Mouse (Mus musculus): Measurements from ENCODE around the gene Pip5kl1. TPM values are rescaled to one million over a fixed set of nuclear protein-coding genes. Genes with fewer than 3 reads are reported as not detected.
A peak's percentile ranks its signal among the peaks of the same experiment; 100 is the strongest.

Pip5kl1 gene
- polyA plus RNA-seq, 1 experiment from 2014 or later = 0.94 TPM

GRCm38 (mm10) chr2:32629276-32629976, 54.8 kb downstream of the Pip5kl1 start:
- 0 out of 2 replicates have a peak overlapping the region, but pooled peaks have one; percentile 4 for H3K4me3 ChIP-seq (replicated peaks)
- H3K36me3 ChIP-seq = no peaks in the 10 kb centered on the region
- H3K4me1 ChIP-seq = peaks cover 70% of the 10 kb centered on the region
- ATAC-seq (ENCODE audit: insufficient number of reproducible peaks, low FRiP score, low TSS enrichment, low read depth) = peak; percentile 25; the same call in 1 of the 2 replicates
- H3K27ac ChIP-seq (replicated peaks) = peak overlapping the region; percentile 84
- peak overlapping the region; percentile 19 for H3K4me2 ChIP-seq (replicated peaks)
- H3K9ac ChIP-seq = no peak overlapping the region
- H3K27me3 ChIP-seq = no peaks in the 10 kb centered on the region
- no peaks in the 10 kb centered on the region for H3K9me3 ChIP-seq (replicated peaks)
- 41% methylated on average over 9 of the region's 9 CpGs for WGBS

GRCm38 (mm10) chr2:32630036-32630435, 55.4 kb downstream of the Pip5kl1 start:
- WGBS = 76% methylated on average over 8 of the region's 9 CpGs
- Histone ChIP-seq H3K9me3 (replicated peaks) (no peaks in the 10 kb centered on the region), H3K27ac (replicated peaks) (no peak overlapping the region), H3K36me3 (no peaks in the 10 kb centered on the region), H3K4me2 (replicated peaks) (no peak overlapping the region), H3K27me3 (no peaks in the 10 kb centered on the region), H3K4me1 (peaks cover 69% of the 10 kb centered on the region), H3K9ac (no peak overlapping the region), H3K4me3 (replicated peaks) (no peak overlapping the region)
- ATAC-seq (ENCODE audit: insufficient number of reproducible peaks, low FRiP score, low TSS enrichment, low read depth) = no peak

GRCm38 (mm10) chr2:32631046-32631445, 56.4 kb downstream of the Pip5kl1 start:
- no peak overlapping the region for H3K27ac ChIP-seq (replicated peaks)
- H3K9ac ChIP-seq = no peak overlapping the region
- H3K36me3 ChIP-seq = no peaks in the 10 kb centered on the region
- WGBS = 84% methylated on average over 10 of the region's 10 CpGs
- no peaks in the 10 kb centered on the region for H3K27me3 ChIP-seq
- H3K4me2 ChIP-seq (replicated peaks) = no peak overlapping the region
- no peaks in the 10 kb centered on the region for H3K9me3 ChIP-seq (replicated peaks)
- no peak for ATAC-seq (ENCODE audit: insufficient number of reproducible peaks, low FRiP score, low TSS enrichment, low read depth)
- peaks cover 59% of the 10 kb centered on the region for H3K4me1 ChIP-seq
- H3K4me3 ChIP-seq (replicated peaks) = no peak overlapping the region

- Histone ChIP-seq H3K4me2 (replicated peaks) (no peak overlapping the region), H3K4me1 (peaks cover 51% of the 10 kb centered on the region), H3K4me3 (replicated peaks) (no peak overlapping the region), H3K27me3 (no peaks in the 10 kb centered on the region), H3K27ac (replicated peaks) (no peak overlapping the region), H3K9me3 (replicated peaks) (no peaks in the 10 kb centered on the region), H3K36me3 (no peaks in the 10 kb centered on the region), H3K9ac (no peak overlapping the region)
- ATAC-seq (ENCODE audit: insufficient number of reproducible peaks, low FRiP score, low TSS enrichment, low read depth) = no peak; the same call in 1 of the 2 replicates
- WGBS = 42% methylated on average over 7 of the region's 7 CpGs
Measured at GRCm38 (mm10) chr2:32631737-32632394, 57.3 kb downstream of the Pip5kl1 start.

Other genes with a start within 250 kb of the Pip5kl1 start
- 54.6 and 57.3 TPM in 2 replicates for gene Ciz1, start 222.5 kb upstream of the Pip5kl1 start, polyA plus RNA-seq (2015; fragmentation: Nextera tagmentation; extraction: Ambion mirVana)
- gene Dnm1, start 221.5 kb upstream of the Pip5kl1 start, polyA plus RNA-seq (2015; fragmentation: Nextera tagmentation; extraction: Ambion mirVana) = 30.7 and 31.5 TPM in 2 replicates
- 71.6 and 71.9 TPM in 2 replicates for gene 1110008P14Rik, start 192.9 kb upstream of the Pip5kl1 start, polyA plus RNA-seq (2015; fragmentation: Nextera tagmentation; extraction: Ambion mirVana)
- 5.6 and 6.5 TPM in 2 replicates for gene Lcn2, start 186.5 kb upstream of the Pip5kl1 start, polyA plus RNA-seq (2015; fragmentation: Nextera tagmentation; extraction: Ambion mirVana)
- 28.3 and 29.8 TPM in 2 replicates for gene Ptges2, start 178.9 kb upstream of the Pip5kl1 start, polyA plus RNA-seq (2015; fragmentation: Nextera tagmentation; extraction: Ambion mirVana)
- gene Naif1, start 124.3 kb upstream of the Pip5kl1 start, polyA plus RNA-seq (2015; fragmentation: Nextera tagmentation; extraction: Ambion mirVana) = 6.2 and 6.5 TPM in 2 replicates
- gene Slc25a25, start 123.4 kb upstream of the Pip5kl1 start, polyA plus RNA-seq (2015; fragmentation: Nextera tagmentation; extraction: Ambion mirVana) = 20.8 and 22.1 TPM in 2 replicates
- gene Fam102a, start 39.5 kb upstream of the Pip5kl1 start, polyA plus RNA-seq (2015; fragmentation: Nextera tagmentation; extraction: Ambion mirVana) = 19.5 and 21.0 TPM in 2 replicates
- 113 and 119 TPM in 2 replicates for gene Dpm2, start 3.9 kb upstream of the Pip5kl1 start, polyA plus RNA-seq (2015; fragmentation: Nextera tagmentation; extraction: Ambion mirVana)
- 0.11 and 0.12 TPM in 2 replicates for gene 9430097D07Rik, start 887 bp downstream of the Pip5kl1 start, polyA plus RNA-seq (2015; fragmentation: Nextera tagmentation; extraction: Ambion mirVana)
- 34.8 and 36.5 TPM in 2 replicates for gene St6galnac4, start 12.3 kb downstream of the Pip5kl1 start, polyA plus RNA-seq (2015; fragmentation: Nextera tagmentation; extraction: Ambion mirVana)
- gene St6galnac6, start 24.9 kb downstream of the Pip5kl1 start, polyA plus RNA-seq (2015; fragmentation: Nextera tagmentation; extraction: Ambion mirVana) = 26.9 and 27.7 TPM in 2 replicates
- 67.9 and 83.8 TPM in 2 replicates for gene Ak1, start 47.0 kb downstream of the Pip5kl1 start, polyA plus RNA-seq (2015; fragmentation: Nextera tagmentation; extraction: Ambion mirVana)
- gene Eng, start 71.8 kb downstream of the Pip5kl1 start, polyA plus RNA-seq (2015; fragmentation: Nextera tagmentation; extraction: Ambion mirVana) = 83.8 and 86.3 TPM in 2 replicates
- gene Fpgs, start 129.3 kb downstream of the Pip5kl1 start, polyA plus RNA-seq (2015; fragmentation: Nextera tagmentation; extraction: Ambion mirVana) = 31.6 and 33.2 TPM in 2 replicates
- 105 and 106 TPM in 2 replicates for gene Cdk9, start 138.3 kb downstream of the Pip5kl1 start, polyA plus RNA-seq (2015; fragmentation: Nextera tagmentation; extraction: Ambion mirVana)
- gene Sh2d3c, start 146.3 kb downstream of the Pip5kl1 start, polyA plus RNA-seq (2015; fragmentation: Nextera tagmentation; extraction: Ambion mirVana) = 27.3 and 27.6 TPM in 2 replicates
- gene 6330409D20Rik, start 166.2 kb downstream of the Pip5kl1 start, polyA plus RNA-seq (2015; fragmentation: Nextera tagmentation; extraction: Ambion mirVana) = 0.32 and 0.42 TPM in 2 replicates
- 69.0 and 71.3 TPM in 2 replicates for gene Tor2a, start 182.4 kb downstream of the Pip5kl1 start, polyA plus RNA-seq (2015; fragmentation: Nextera tagmentation; extraction: Ambion mirVana)
- gene Ttc16, start 200.8 kb downstream of the Pip5kl1 start, polyA plus RNA-seq (2015; fragmentation: Nextera tagmentation; extraction: Ambion mirVana) = 0.87 and 1.6 TPM in 2 replicates
- gene Ptrh1, start 201.0 kb downstream of the Pip5kl1 start, polyA plus RNA-seq (2015; fragmentation: Nextera tagmentation; extraction: Ambion mirVana) = 6.7 and 7.0 TPM in 2 replicates
- 2.1 and 3.4 TPM in 2 replicates for gene Cfap157, start 209.6 kb downstream of the Pip5kl1 start, polyA plus RNA-seq (2015; fragmentation: Nextera tagmentation; extraction: Ambion mirVana)

All from embryonic facial prominence, embryonic 15.5 days (tissue).